Mouse (Mus musculus) stomach, embryonic 15.5 days (tissue): ENCODE measurements around the gene Slfn9. TPM values are rescaled to one million over a fixed set of nuclear protein-coding genes. Genes with fewer than 3 reads are reported as not detected.
"Not testable (repeated sequence)": the region's sequence is repeated elsewhere in the genome, so short reads cannot be mapped to it uniquely, and the experiment has no call there.

Experiments
- ATAC-seq: fragments of 200-750 bp; cut with Nextera tagmentation; 2 replicates; pipeline ENCODE4 v1.8.0; 2017; ENCODE audit warnings: low read depth, moderate number of reproducible peaks, moderate TSS enrichment; ENCODE audit not compliant: insufficient read depth, low FRiP score
- H3K27ac ChIP-seq: fragments of 300-500 bp; sonication (generic); 2 replicates; pipeline ENCODE4 v1.5.1; 2015; ENCODE audit warnings: mild to moderate bottlenecking, inconsistent platforms
- H3K27me3 ChIP-seq: fragments of 300-500 bp; sonication (generic); replicated peaks from 2 replicates; pipeline ENCODE4 v1.6.1; 2015; ENCODE audit warnings: inconsistent platforms
- H3K36me3 ChIP-seq: fragments of 300-500 bp; sonication (generic); 2 replicates; pipeline ENCODE4 v1.6.1; 2015; ENCODE audit warnings: inconsistent platforms
- H3K4me1 ChIP-seq: fragments of 300-500 bp; sonication (generic); 2 replicates; pipeline ENCODE4 v1.6.1; 2015; ENCODE audit warnings: inconsistent platforms
- H3K4me2 ChIP-seq: fragments of 300-500 bp; sonication (generic); 2 replicates; pipeline ENCODE4 v1.6.1; 2015; ENCODE audit warnings: mild to moderate bottlenecking, inconsistent platforms
- H3K4me3 ChIP-seq: fragments of 300-500 bp; sonication (generic); replicated peaks from 2 replicates; pipeline ENCODE4 v1.5.1; 2015; ENCODE audit warnings: inconsistent platforms
- H3K9ac ChIP-seq: fragments of 300-500 bp; sonication (generic); 2 replicates; pipeline ENCODE4 v1.6.1; 2015; ENCODE audit warnings: inconsistent platforms
- H3K9me3 ChIP-seq: fragments of 300-500 bp; sonication (generic); 2 replicates; pipeline ENCODE4 v1.6.1; 2016; ENCODE audit warnings: inconsistent platforms
- WGBS: fragments of 180-500 bp; shearing (Covaris S2); methylation state at CpG from one replicate; pipeline ENCODE4 v1.1.7; 2015; 5-methylcytosine and 5-hydroxymethylcytosine counted together
- microRNA-seq: library from miRNA; unstranded; fragments of <30 nt; microRNA quantifications from one replicate; pipeline ENCODE4, GENCODE M21; 2016
- polyA plus RNA-seq: library from polyadenylated mRNA; unstranded; fragments of >200 nt; fragmentation: Nextera tagmentation; extraction: Ambion mirVana; gene quantifications from 2 replicates; pipeline ENCODE4 v1.2.1, GENCODE M21; 2015

Gene Slfn9
- polyA plus RNA-seq, 1 experiment from 2014 or later = 23.8 TPM

- Histone ChIP-seq H3K4me1 (peaks cover 13% of the 10 kb centered on the region; the same call in 1 of the 2 replicates), H3K4me2 (peak overlapping the region; percentile 93), H3K4me3 (peak overlapping the region; percentile 48), H3K27me3 (peaks cover 36% of the 10 kb centered on the region)
- not testable (repeated sequence) for ATAC-seq, H3K9ac ChIP-seq, H3K9me3 ChIP-seq, H3K36me3 ChIP-seq, H3K27ac ChIP-seq
- 2% methylated on average over 82 of the region's 85 CpGs for WGBS
Measured at GRCm38 (mm10) chr11:82930391-82930955, 61.2 kb downstream of the Slfn9 start.

- no peak for ATAC-seq
- Histone ChIP-seq H3K4me3 (no peak overlapping the region), H3K4me1 (peaks cover 13% of the 10 kb centered on the region; the same call in 1 of the 2 replicates), H3K27ac (no peak overlapping the region), H3K27me3 (peaks cover 35% of the 10 kb centered on the region), H3K9ac (no peak overlapping the region), H3K36me3 (no peaks in the 10 kb centered on the region), H3K4me2 (no peak overlapping the region), H3K9me3 (no peaks in the 10 kb centered on the region)
- 50% methylated on average over 3 of the region's 3 CpGs for WGBS
Measured at GRCm38 (mm10) chr11:82929633-82929950, 62.0 kb downstream of the Slfn9 start.

- H3K4me1 ChIP-seq = peaks cover 13% of the 10 kb centered on the region; the same call in 1 of the 2 replicates
- peaks cover 30% of the 10 kb centered on the region for H3K27me3 ChIP-seq
- no peak overlapping the region for H3K27ac ChIP-seq
- no peaks in the 10 kb centered on the region for H3K9me3 ChIP-seq
- no peak overlapping the region for H3K4me3 ChIP-seq
- no peak overlapping the region for H3K4me2 ChIP-seq
- no peak for ATAC-seq
- H3K36me3 ChIP-seq = no peaks in the 10 kb centered on the region
- 32% methylated on average over 20 of the region's 20 CpGs for WGBS
- no peak overlapping the region for H3K9ac ChIP-seq
Measured at GRCm38 (mm10) chr11:82928897-82929632, 62.6 kb downstream of the Slfn9 start.

Small RNA genes within 50 kb of the gene (microRNA-seq; reads per million reads assigned to microRNA genes)
- not detected for gene Gm27598
- gene Mir7679 = not detected

Other genes with a start within 250 kb of the Slfn9 start
- gene Cct6b, start 227.5 kb downstream of the Slfn9 start, polyA plus RNA-seq = 0.37 and 0.40 TPM in 2 replicates
- 31.7 and 35.0 TPM in 2 replicates for gene Zfp830, start 227.5 kb downstream of the Slfn9 start, polyA plus RNA-seq
- gene Lig3, start 210.7 kb downstream of the Slfn9 start, polyA plus RNA-seq = 22.9 and 25.5 TPM in 2 replicates
- gene Rffl, start 120.6 kb downstream of the Slfn9 start, polyA plus RNA-seq = 17.5 and 20.2 TPM in 2 replicates
- 13.6 and 14.8 TPM in 2 replicates for gene Rad51d, start 101.2 kb downstream of the Slfn9 start, polyA plus RNA-seq
- gene Fndc8, start 99.7 kb downstream of the Slfn9 start, polyA plus RNA-seq = 0.13 and 0.15 TPM in 2 replicates
- 30.7 and 31.1 TPM in 2 replicates for gene Nle1, start 83.4 kb downstream of the Slfn9 start, polyA plus RNA-seq
- gene Unc45b, start 81.3 kb downstream of the Slfn9 start, polyA plus RNA-seq = 2.5 and 2.6 TPM in 2 replicates
- 2.4 and 2.5 TPM in 2 replicates for gene Slfn5, start 40.5 kb downstream of the Slfn9 start, polyA plus RNA-seq
- gene Slfn8, start 29.0 kb upstream of the Slfn9 start, polyA plus RNA-seq = 0.81 and 1.0 TPM in 2 replicates
- gene Slfn2, start 73.3 kb upstream of the Slfn9 start, polyA plus RNA-seq = 8.4 and 9.2 TPM in 2 replicates
- gene Slfn1, start 125.0 kb upstream of the Slfn9 start, polyA plus RNA-seq = 1.6 and 1.8 TPM in 2 replicates
- gene Slfn4, start 183.4 kb upstream of the Slfn9 start, polyA plus RNA-seq = 0.73 and 0.76 TPM in 2 replicates
- gene Slfn3, start 199.5 kb upstream of the Slfn9 start, polyA plus RNA-seq = 0.53 and 0.88 TPM in 2 replicates